Mouse (Mus musculus): Measurements from ENCODE around the gene Ogt. TPM values are rescaled to one million over a fixed set of nuclear protein-coding genes. Genes with fewer than 3 reads are reported as not detected.

The Ogt gene
- total RNA-seq, 2 experiments from 2014 or later = 171 to 261 TPM

GRCm38 (mm10) chrX:101733288-101733687 lies 93.4 kb downstream of the Ogt start:
- intact Hi-C loops (cut with DNase I) = no loop called here
- DNase-seq (ENCODE audit: low spot score in 2 of 2) = no peak

GRCm38 (mm10) chrX:101733828-101734319 lies 94.0 kb downstream of the Ogt start, which contains the start of gene Cxcr3:
TSS of gene Cxcr3 (minus strand) at chrX:101734269.
- no peak for DNase-seq (ENCODE audit: low spot score in 2 of 2)

More at GRCm38 (mm10) chrX:101733828-101734319, 94.0 kb downstream of the Ogt start, which contains the start of gene Cxcr3:
- intact Hi-C loops (cut with DNase I) = no loop called here

Other genes with a start within 250 kb of the Ogt start
- gene Zmym3, start 219.2 kb upstream of the Ogt start, total RNA-seq (2021) = 100 to 1,000 TPM; 113 to 170 TPM
- 100 to 1,000 TPM; 103 to 126 TPM for gene Nono, start 210.7 kb upstream of the Ogt start, total RNA-seq (2021)
- under 1 TPM; 0.77 to 0.94 TPM for gene Itgb1bp2, start 191.0 kb upstream of the Ogt start, total RNA-seq (2021)
- 10 to 100 TPM; 46.5 to 51.3 TPM for gene Taf1, start 107.3 kb upstream of the Ogt start, total RNA-seq (2021)
- not detected for gene Cxcr3, start 94.2 kb downstream of the Ogt start, total RNA-seq (2021)
- under 1 TPM in 1 of 2 experiments, not detected in 1; 0.45 TPM for gene Gm4779, start 154.4 kb downstream of the Ogt start, total RNA-seq (2021)
- not detected for gene 8030474K03Rik, start 154.6 kb downstream of the Ogt start, total RNA-seq (2021)
- gene Nhsl2, start 209.3 kb downstream of the Ogt start, total RNA-seq (2021) = 10 to 100 TPM; 28.7 to 43.0 TPM